Mouse (Mus musculus): ENCODE data around the gene Rpap1.

Gene Rpap1

DNA sequence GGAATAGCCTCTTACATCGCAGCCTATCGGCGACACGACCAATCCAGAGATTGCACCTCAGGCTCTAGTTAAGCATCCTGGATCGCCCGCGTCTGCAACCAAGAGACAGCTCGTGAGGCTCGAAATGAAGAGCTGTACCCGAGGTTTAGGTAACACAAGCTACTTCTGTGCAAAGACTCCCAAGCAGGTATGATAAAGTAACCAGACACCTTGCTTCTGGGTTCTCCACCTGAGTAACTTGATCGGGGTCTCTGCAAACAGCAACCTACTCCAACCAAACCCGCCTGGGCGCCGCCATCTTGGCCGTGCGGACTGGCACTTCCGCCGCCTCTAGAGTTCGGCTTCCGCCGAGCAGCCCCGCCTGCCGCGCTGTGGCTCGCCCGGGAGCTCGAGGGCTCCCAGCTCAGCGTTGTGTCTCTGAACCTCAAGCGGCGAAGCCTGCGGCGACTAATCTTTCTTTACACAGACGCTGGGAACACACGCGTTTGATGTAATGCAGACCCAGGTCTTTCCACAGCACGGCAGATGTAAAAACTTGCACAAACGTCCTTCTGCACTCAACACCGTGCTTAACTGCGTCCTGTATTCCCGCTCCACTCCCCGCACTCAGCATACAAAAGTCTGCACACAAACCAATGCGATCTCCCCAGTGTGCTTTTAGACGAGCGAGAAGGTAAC is at the start of gene Rpap1:
Gene Rpap1, minus strand, starts transcription at position 332 of the 678 bp plus-strand sequence.
- peak; percentile 55 for DNase-seq (ENCODE audit: extremely low read depth, low read depth)

DNA sequence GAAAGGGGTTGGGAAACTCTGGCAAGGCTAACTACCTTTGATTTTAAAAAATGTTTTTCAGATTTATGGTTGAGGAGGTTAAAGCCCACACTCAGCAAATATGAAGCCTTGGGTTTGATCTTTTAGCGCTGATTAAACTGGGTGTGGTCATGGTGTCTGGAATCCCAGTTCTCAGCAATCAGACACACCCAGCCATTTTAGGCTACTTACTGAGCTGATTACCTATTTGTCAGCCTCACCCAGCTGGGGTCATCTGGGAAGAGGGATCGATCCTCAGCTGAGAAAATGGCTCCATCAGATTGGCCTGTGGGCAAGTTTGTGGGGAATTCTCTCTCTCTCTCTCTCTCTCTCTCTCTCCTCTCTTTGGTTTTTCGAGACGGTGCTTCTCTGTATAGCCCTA is 46.9 kb upstream of the Rpap1 start:
- no peak for DNase-seq (ENCODE audit: extremely low read depth, low read depth)

DNA sequence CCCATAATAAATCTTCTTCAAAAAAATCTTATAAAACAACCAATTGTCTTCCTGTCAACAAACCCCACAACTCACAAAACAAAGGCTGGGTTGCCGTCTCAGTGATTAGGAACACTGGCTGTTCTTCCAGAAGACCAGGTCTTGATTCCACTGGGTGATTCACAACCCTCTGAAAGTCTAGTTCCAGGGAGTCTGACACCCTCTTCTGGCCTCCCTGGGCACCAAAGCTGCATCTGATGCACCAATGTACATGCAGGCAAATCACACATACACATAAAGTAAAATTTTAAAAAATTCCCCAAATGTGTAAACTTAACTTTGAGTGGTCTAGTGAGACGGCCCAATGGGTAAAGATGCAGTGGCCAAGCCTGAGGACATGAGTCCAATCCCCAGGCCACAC is 43.2 kb upstream of the Rpap1 start:
- DNase-seq (ENCODE audit: extremely low read depth, low read depth), result no peak

DNA sequence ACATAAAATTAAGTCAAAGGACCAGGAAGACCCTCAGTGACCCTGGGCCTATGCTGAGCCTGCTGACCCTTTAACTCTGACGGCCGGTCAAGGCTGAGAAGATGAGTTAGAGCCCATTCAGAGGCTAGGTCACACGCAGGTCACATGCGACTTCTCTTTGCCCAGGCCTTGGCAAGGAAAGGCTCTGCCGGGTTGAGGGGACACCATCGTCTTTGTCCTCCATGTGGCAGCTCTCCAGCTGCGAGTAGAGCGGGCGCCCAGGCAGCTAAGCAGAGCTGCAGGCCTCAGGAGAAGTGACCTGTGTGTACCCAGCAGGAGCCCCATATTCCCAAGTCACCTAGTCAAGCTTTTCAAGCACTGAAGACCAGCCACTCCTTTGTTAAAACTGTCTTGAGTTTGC is 33.8 kb upstream of the Rpap1 start:
- no peak for DNase-seq (ENCODE audit: extremely low read depth, low read depth)

DNA sequence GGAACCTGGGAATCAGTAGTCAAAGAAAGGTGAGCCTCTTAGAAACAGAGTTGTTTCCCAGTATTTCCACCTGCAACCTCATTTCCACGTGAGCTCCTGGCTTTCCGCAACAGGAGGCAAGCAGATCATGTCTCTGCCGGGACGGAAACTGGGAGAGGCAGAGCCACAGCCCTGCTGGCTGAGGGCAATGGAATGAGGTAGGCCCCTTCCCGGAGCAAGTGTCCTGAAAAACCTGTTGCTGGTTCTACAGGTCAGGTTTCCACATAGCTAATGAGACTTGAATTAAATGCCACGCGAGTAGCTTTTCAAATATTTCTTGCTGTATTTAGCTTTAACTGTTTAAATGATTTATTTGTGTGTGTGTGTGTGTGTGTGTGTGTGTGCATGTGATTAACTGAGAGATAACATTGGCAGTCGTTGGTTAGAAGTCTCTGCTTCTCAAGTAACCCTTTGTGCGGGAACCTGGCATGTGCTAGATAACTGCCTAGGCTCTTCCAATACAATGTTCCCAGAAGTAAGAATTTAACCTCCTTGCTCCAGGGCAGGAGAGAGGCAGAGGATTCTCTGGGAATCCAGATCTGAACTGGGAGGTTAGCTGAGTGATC is 31.4 kb upstream of the Rpap1 start:
- no peak for DNase-seq (ENCODE audit: extremely low read depth, low read depth)

DNA sequence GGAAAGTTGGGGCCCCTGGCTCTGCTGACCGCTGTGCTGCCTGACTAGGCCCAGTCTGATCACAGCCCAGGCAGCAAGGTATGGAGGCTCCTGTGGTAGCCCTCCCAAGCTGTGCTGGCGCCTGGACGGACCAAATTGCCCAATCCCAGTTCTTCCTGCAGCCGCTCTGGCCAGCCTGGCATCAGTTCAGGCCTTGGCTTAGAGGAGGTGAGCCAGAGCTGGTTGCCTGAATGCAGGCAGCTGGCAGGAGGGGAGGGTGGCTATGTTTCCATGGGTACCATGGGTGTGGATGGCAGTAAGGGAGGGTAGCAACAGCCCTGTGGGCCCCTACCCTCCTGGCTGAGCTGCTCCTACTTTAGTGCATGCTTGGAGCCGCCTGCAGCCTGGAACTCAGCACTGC is 29.7 kb upstream of the Rpap1 start:
- DNase-seq (ENCODE audit: extremely low read depth, low read depth), result no peak

DNA sequence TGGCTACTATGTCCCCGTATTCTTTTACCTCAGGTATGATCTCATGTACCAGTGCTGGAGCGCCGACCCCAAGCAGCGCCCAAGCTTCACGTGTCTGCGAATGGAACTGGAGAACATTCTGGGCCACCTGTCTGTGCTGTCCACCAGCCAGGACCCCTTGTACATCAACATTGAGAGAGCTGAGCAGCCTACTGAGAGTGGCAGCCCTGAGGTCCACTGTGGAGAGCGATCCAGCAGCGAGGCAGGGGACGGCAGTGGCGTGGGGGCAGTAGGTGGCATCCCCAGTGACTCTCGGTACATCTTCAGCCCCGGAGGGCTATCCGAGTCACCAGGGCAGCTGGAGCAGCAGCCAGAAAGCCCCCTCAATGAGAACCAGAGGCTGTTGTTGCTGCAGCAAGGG is 29.3 kb upstream of the Rpap1 start:
- no peak for DNase-seq (ENCODE audit: extremely low read depth, low read depth)

DNA sequence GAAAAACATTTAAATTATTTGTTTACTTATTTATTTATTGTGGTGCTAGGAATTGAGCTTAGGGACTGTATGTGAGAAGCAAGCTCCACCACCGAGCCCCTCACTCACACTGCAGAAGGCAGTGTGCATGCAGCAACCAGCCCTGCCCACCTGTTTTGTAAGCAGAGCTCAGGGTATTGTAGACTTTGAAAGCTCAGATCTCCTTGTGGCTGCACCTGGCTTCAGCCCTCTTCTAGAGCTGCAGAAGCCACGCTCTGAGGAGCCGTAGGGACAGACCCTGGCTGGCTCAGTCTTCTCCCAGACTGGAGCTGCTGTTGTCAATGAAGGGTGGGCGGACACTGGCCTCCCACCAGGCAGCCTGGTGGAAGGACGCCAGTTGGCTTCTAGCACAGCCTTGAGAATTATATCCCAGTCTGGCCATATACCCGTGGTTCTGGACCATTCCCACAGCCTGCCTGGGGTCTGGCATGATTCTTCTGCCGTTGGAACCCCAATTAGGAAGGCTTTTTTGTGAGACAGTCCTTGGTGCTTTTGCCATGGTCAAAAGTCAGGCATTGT is 27.1 kb upstream of the Rpap1 start:
- DNase-seq (ENCODE audit: extremely low read depth, low read depth), result no peak

DNA sequence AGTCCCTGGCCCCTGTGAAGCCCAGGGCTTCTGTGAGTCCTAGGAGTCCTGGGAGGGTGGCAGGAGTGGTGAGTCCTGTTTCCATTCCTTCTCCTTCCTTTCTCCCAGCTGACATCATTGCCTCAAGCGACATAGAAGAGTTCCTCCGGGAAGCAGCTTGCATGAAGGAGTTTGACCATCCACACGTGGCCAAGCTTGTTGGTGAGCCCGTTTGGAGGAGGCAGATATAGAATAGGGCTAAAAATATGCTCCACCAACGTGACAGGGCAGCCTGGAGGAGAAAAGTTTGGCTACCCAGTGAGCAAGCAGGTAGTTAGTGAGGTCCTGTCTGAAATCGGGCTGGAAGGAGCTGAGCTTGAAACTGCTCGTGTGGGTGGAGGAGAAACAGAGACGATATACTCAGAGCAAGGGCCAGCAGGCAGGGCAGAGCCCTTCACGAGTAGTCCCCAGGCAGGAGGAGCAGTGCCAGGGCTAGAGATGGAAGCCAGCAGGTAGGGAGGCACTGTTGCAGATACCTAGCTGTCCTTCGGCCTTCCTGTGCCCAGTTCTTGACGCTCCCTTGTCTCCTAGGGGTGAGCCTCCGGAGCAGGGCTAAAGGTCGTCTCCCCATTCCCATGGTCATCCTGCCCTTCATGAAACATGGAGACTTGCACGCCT is 24.3 kb upstream of the Rpap1 start:
- DNase-seq (ENCODE audit: extremely low read depth, low read depth), result no peak

DNA sequence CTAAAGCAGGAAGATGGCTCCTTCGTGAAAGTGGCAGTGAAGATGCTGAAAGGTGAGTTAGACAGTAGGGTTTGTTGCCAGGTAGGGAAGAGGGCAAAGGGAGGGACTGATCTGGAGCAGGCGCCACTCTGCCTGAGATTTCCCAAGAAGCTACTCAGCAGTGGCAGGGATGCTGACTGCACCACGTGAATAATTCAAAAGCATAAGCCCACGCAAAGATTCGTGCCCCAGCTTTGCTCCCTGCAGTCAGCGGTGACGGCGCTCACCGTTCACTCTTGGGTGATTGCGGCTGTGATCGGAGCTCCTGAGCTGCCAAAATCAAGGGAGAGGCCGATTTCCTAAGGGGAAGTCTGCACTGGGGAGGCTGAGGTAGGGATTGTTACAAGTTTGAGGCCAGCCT is 23.6 kb upstream of the Rpap1 start:
- no peak for DNase-seq (ENCODE audit: extremely low read depth, low read depth)

DNA sequence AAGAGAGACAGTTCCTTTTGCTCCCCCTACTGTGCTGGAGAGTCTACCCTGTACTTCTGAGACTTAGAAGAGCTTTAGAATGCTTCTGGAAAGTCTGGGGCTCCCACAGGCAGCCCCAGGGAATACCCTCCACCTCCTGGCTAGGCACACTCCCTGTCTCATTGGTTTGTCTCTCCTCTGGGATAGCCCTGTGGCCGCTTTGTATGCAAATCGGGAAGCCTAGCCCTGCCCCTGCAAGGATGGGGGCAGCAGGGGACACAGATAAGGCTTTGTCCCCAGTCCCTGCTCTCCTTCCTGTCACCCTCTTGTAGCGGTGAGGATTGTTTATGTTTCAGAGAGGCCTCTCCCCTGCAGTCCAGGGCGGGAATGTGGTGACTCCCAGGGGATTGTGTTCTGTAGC is 21.5 kb upstream of the Rpap1 start:
- no peak for DNase-seq (ENCODE audit: extremely low read depth, low read depth)

DNA sequence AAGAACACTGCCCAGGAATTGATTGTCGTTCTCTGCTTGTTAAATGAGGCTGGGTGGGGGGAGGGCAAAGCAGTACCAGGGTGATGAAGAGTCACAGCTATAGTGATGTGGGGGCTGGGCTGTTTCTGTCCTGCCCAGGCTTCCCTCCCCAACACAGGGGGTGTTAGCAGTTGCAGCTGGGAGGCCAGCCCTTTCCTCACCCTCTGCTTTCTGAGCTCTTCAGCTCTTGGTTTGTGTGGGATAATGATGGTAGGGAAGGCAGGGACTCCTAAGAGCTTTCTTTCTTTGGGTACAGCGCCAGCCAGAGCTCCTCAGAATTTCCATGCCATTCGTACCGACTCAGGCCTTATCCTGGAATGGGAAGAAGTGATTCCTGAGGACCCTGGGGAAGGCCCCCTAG is 21.1 kb upstream of the Rpap1 start:
- DNase-seq (ENCODE audit: extremely low read depth, low read depth), result no peak

DNA sequence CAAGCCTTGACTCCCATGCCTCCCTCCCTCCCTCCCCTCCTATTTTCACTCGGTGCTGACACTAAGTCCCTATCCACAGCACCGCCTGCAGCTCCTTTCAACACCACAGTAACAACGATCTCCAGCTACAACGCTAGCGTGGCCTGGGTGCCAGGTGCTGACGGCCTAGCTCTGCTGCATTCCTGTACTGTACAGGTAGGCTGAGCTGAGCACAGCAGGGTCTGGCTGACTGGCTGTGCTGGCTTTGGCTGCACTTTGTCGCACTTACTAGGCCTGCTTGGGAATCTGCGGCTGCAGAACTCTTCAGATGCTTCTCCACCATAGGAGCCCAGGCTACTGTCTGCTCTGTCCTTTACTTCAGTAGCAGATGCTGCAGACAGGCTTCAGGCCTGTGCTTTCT is 18.2 kb upstream of the Rpap1 start:
- no peak for DNase-seq (ENCODE audit: extremely low read depth, low read depth)

DNA sequence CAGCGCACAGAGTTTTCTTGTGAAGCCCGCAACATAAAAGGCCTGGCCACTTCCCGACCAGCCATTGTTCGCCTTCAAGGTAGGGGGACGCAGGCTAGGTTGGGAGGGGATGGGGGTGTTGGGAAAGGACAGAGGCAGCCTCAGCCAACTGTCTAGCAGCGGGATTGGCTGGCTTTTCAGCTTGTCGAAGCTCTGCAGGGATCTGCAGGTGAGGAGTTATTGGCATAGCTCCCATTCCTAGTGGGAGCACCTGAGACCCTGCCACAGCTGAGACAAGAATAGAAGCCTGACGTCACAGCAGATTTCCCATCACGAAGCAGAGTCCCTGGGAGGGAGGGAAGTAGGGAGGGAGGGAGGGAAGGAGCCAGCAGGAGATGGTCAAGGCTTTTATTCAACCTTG is 17.4 kb upstream of the Rpap1 start:
- no peak for DNase-seq (ENCODE audit: extremely low read depth, low read depth)

DNA sequence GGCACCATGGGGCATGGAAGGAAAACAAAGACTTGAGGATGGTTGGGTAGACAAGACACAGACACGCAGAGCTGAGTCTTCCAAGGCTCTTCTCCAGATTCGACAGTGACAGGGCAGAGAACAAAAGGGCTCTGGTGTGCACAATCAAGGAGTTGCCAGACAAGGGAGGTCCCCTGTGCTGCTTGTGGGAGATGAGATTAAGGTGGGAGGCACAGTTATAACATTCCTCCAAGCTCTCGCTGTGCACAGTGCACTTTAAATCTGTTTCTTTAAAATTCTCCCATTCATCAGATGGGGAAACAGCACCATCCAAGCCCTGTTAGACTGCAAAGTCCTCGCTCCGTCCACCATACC is 16.9 kb upstream of the Rpap1 start:
- DNase-seq (ENCODE audit: extremely low read depth, low read depth), result no peak

DNA sequence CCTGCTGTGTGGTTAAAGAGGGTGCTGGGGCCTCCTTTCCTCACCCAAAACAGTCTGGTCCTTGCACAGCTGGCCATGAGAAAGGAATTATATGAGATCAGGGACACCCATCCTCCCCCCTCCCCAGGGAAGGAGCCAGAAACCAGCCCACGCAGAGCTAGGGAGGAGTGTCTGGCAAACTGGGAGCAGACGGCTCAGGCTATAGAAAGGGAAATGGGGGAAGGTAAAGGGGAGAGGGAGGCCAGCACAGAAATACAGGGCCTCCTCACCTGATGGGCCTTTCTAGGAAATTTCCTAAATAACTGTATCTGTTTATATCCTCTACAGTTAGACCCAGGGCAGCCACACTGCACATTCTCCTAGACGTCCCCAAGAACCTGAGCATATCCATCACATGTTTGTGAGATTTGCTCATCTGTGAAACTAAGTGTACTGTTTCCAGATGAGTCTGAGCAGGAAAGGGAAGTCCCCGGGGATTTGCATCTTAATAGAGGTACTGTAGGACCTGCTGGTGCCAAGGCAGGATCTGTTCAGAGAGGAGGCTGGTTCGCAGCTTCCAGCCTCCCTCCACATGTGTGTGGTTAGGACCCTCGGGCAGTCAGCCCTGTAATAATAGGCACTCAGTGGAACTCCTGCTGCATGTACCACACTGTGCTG is 16.4 kb upstream of the Rpap1 start:
- no peak for DNase-seq (ENCODE audit: extremely low read depth, low read depth)

DNA sequence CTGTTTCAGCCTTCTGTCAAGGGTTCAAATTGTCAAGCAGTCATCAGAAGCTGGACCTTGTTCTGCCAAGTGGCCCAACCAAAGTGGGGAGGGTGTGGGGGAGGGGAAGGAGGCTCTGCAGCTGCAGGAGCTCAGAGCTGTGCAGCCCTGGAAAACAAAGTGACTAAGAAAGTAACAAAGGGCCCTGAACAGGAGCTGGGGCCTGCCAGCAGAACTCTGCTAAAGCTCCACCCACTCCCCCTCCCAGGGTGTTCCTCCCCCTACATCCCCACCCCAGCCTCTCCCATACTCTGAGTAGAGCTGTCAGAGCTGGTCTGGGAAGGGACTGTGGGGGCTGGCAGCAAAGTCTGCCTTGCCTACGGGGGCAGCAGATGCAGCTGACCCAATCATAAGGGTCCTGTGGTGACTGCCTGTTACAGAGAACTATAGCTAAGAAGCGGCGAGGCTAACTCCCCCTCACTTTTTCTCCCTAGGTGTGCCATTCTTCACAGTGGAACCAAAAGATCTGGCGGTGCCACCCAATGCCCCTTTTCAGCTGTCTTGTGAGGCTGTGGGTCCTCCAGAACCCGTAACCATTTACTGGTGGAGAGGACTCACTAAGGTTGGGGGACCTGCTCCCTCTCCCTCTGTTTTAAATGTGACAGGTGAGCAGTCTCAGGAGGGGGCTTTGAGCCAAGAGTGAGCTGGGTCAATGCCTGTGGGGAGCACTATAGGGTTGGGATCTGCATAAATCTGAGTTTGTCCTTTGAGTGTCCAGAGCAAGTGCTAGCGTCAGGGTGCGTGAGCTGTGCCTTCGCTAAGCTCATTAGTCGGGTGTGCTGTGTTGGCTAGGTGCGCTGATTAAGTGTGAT is 15.7 kb upstream of the Rpap1 start:
- DNase-seq (ENCODE audit: extremely low read depth, low read depth), result no peak

DNA sequence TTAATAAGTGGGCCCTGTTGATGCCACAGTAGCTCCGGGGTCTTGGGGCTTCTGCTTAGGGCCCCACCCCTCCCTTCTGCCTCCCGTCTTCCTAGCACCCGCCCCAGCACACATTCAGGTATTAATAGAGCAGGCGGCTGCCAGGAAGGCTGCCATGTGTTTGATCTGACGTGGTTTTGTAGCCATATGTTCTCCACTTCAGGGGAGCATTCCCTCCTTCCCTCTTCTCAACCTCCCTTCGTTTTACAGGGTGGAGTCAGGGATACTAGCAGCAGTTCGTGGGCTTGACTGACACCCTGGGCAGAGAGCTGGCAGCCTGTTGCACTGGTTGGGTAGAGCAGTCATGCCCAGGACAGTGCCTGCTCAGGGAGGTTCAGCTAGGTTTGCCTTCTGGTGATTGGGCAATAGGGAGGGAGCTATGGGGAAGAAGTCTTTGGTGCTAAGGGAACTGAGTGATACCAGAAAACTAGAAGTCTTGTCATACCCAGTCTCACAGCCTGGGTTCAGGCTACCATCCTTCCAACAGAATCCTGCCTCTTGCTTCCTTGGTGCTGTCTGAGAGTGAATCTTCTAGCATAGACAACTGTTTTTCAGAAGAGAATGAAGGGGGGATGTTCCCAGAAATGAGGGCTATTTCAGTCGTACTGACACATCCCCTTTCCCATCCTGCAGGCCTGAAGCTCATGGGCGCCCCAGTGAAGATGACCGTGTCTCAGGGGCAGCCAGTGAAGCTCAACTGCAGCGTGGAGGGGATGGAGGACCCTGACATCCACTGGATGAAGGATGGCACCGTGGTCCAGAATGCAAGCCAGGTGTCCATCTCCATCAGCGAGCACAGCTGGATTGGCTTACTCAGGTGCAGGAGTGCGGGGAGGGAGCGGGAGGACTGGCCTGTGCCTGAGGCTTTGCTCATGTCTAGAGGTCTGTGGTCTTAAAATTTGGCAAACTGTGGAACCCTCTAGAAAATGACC is 13.8 kb upstream of the Rpap1 start:
- DNase-seq (ENCODE audit: extremely low read depth, low read depth), result no peak

DNA sequence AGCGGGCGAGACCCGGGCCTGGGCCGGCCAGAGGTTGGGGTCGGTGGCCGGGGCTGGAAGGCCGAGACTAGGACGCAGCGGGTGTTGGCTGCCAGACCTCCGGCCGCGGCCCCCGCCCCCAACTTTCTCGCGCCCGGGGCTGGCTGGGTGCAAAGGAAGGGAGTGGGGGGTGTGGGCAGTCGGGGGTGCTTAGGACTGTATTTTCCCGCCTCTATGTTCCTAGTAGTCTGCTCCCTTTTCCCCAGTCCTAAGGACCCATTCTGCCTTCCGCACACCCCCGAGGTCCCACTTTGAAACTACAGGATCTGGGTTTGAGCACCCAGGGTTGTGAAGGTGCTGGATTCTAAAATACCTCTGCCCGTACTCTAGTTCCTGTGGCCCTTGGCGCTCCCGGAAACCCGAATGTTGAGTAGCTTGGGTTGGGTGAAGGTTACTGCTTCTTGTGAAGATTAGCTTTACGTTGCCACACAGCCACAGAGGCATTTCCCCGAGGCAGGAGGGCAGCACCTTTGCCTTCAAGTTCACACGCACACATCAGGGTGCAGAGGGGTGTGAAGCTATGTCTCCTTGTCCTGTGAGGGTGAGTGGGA is 12.7 kb upstream of the Rpap1 start:
- peak; percentile 27 for DNase-seq (ENCODE audit: extremely low read depth, low read depth)

Data from MEL-GATA-1-ER (cell line).